ENCODE assay signal across 8 mouse cellular contexts in the genomic region with DNA sequence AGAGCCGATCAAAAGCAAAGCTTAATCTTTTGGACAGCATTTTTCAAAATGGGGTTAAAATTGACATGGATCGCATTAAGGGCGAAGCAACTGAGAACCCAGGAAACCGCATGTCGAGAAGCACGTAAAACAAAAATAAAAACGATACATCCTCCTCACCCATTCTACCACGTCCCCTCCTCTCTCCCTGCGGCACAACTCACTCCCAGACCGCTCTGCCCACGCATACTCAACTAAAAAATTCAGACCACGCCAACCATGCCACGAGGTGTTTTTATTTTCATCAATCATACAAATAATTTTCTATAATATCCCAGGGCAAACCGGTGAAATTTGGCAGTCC. TPM values are rescaled to one million over a fixed set of nuclear protein-coding genes. Genes with fewer than 3 reads are reported as not detected.
DNase-seq lines count a peak whose midpoint lies in the region; ATAC-seq lines count a peak whose summit lies in the region.

No protein-coding gene starts in this region.

- WGBS in hindbrain, embryonic 13.5 days: under 1% methylated on average over 14 of the region's 14 CpGs
- WGBS in midbrain, embryonic 16.5 days: under 1% methylated on average over 14 of the region's 14 CpGs

- H3K9ac ChIP-seq in hindbrain, embryonic 13.5 days: peak overlapping the region; percentile 100
- H3K9ac ChIP-seq in midbrain, embryonic 16.5 days (ENCODE audit: low read depth, low read length): peak overlapping the region; percentile 100

- no peaks in the 10 kb centered on the region; the same call in 1 of the 2 replicates for H3K36me3 ChIP-seq in hindbrain, embryonic 13.5 days
- H3K36me3 ChIP-seq in midbrain, embryonic 16.5 days (ENCODE audit: control insufficient read depth, insufficient read depth, low read length): no peaks in the 10 kb centered on the region

- peaks cover 24% of the 10 kb centered on the region for H3K4me1 ChIP-seq in hindbrain, embryonic 13.5 days (replicated peaks)
- peaks cover 23% of the 10 kb centered on the region for H3K4me1 ChIP-seq in midbrain, embryonic 16.5 days (ENCODE audit: control insufficient read depth, insufficient read depth, low read length)

- no peak for ATAC-seq in CD4-positive, CD25-positive, alpha-beta regulatory T cell, adult 4 months
- ATAC-seq in hindbrain, embryonic 13.5 days (ENCODE audit: low FRiP score): no peak
- ATAC-seq in midbrain, embryonic 16.5 days: no peak

- no peaks in the 10 kb centered on the region for H3K27me3 ChIP-seq in hindbrain, embryonic 13.5 days
- no peaks in the 10 kb centered on the region for H3K27me3 ChIP-seq in midbrain, embryonic 16.5 days (ENCODE audit: control insufficient read depth, insufficient read depth, low read depth, low read length)

- H3K4me2 ChIP-seq in hindbrain, embryonic 13.5 days: peak overlapping the region; percentile 69
- peak overlapping the region; percentile 90 for H3K4me2 ChIP-seq in midbrain, embryonic 16.5 days (ENCODE audit: low read length)

- peak overlapping the region; percentile 99 for H3K27ac ChIP-seq in hindbrain, embryonic 13.5 days
- H3K27ac ChIP-seq in midbrain, embryonic 16.5 days (ENCODE audit: low read length): peak overlapping the region; percentile 99

- DNase-seq in CD4-positive, CD25-positive, alpha-beta regulatory T cell, adult 2 months (ENCODE audit: low read depth, low spot score): peak; percentile 63
- peak; percentile 20 for DNase-seq in right cerebral cortex, postnatal 25 days
- no peak for DNase-seq in right cerebral cortex, postnatal 14 days
- no peak for DNase-seq in adrenal gland, postnatal 36 days
- DNase-seq in urinary bladder, adult 18-20 months (ENCODE audit: low spot score in 2 of 2): no peak

- peak overlapping the region; percentile 95 for H3K4me3 ChIP-seq in hindbrain, embryonic 13.5 days
- peak overlapping the region; percentile 90 for H3K4me3 ChIP-seq in midbrain, embryonic 16.5 days (ENCODE audit: low read depth, low read length)

- H3K9me3 ChIP-seq in hindbrain, embryonic 13.5 days: no peaks in the 10 kb centered on the region
- H3K9me3 ChIP-seq in midbrain, embryonic 16.5 days (replicated peaks; ENCODE audit: control insufficient read depth, low read length, poor library complexity, severe bottlenecking): no peaks in the 10 kb centered on the region

RNA-seq across cellular contexts. Expression of a gene that starts 1.5 kb away (rescaled TPM):
- 1,000 to 10,000 TPM; 3,536 to 4,629 TPM for polyA plus RNA-seq in CD4-positive, CD25-positive, alpha-beta regulatory T cell, adult 4 months (2017; shearing (Covaris generic))
- polyA plus RNA-seq in hindbrain, embryonic 13.5 days (2015; fragmentation: Nextera tagmentation; extraction: Ambion mirVana): 5,412 and 5,881 TPM in 2 replicates
- polyA plus RNA-seq in midbrain, embryonic 16.5 days (2015; fragmentation: Nextera tagmentation; extraction: Ambion mirVana): 5,026 and 5,182 TPM in 2 replicates
- total RNA-seq in adrenal gland, postnatal 36 days (2021): 100 to 1,000 TPM; 175 to 225 TPM

RNA-seq across cellular contexts. Expression of a gene that starts 57.3 kb away (rescaled TPM):
- polyA plus RNA-seq in CD4-positive, CD25-positive, alpha-beta regulatory T cell, adult 4 months (2017; shearing (Covaris generic)): 10 to 100 TPM in 1 of 2 experiments, 1 to 10 TPM in 1; 7.4 to 13.1 TPM
- polyA plus RNA-seq in hindbrain, embryonic 13.5 days (2015; fragmentation: Nextera tagmentation; extraction: Ambion mirVana): 27.0 and 29.3 TPM in 2 replicates
- polyA plus RNA-seq in midbrain, embryonic 16.5 days (2015; fragmentation: Nextera tagmentation; extraction: Ambion mirVana): 29.7 and 32.4 TPM in 2 replicates
- total RNA-seq in adrenal gland, postnatal 36 days (2021): 100 to 1,000 TPM in 1 of 2 experiments, 10 to 100 TPM in 1; 88.9 to 100 TPM

Comparison
In these comparisons a context has a peak if more than half of its experiments do, and no peak if none do; other contexts are left out.
1. DNase-seq: peak in CD4-positive, CD25-positive, alpha-beta regulatory T cell, adult 2 months (single experiment) and right cerebral cortex, postnatal 25 days (single experiment); none in right cerebral cortex, postnatal 14 days (single experiment), adrenal gland, postnatal 36 days (0 of 2) and urinary bladder, adult 18-20 months (0 of 2).